Mouse (Mus musculus) forebrain, embryonic 14.5 days (tissue): ENCODE measurements around the gene Pla2g2f. TPM values are rescaled to one million over a fixed set of nuclear protein-coding genes. Genes with fewer than 3 reads are reported as not detected.

Source experiments
- ATAC-seq: fragments of 200-750 bp; cut with Nextera tagmentation; 2 replicates; pipeline ENCODE4 v1.8.0; 2017; ENCODE audit warnings: mild to moderate bottlenecking, moderate library complexity
- DNase-seq: peaks from one replicate; pipeline ENCODE4 v3.0.0-alpha.2; 2015; ENCODE audit warnings: low spot score
- H3K27ac ChIP-seq: fragments of 300-500 bp; sonication (generic); 2 replicates; pipeline ENCODE4 v1.5.1; 2014; ENCODE audit warnings: low read depth, mild to moderate bottlenecking, control low read depth, low read length, moderate library complexity
- H3K27me3 ChIP-seq: fragments of 300-500 bp; sonication (generic); replicated peaks from 2 replicates; pipeline ENCODE4 v1.6.1; 2014; ENCODE audit warnings: low read length, control low read depth, mixed read lengths; ENCODE audit not compliant: control insufficient read depth, insufficient read depth
- H3K36me3 ChIP-seq: fragments of 300-500 bp; sonication (generic); 2 replicates; pipeline ENCODE4 v1.6.1; 2014; ENCODE audit warnings: low read length, control low read depth; ENCODE audit not compliant: control insufficient read depth, insufficient read depth
- H3K4me1 ChIP-seq: fragments of 300-500 bp; sonication (generic); 2 replicates; pipeline ENCODE4 v1.6.1; 2014; ENCODE audit warnings: antibody characterized with exemption, low read length, control low read depth; ENCODE audit not compliant: control insufficient read depth, insufficient read depth
- H3K4me2 ChIP-seq: fragments of 300-500 bp; sonication (generic); 2 replicates; pipeline ENCODE4 v1.6.1; 2014; ENCODE audit warnings: mild to moderate bottlenecking, control low read depth, low read length
- H3K4me3 ChIP-seq: fragments of 300-500 bp; sonication (generic); 2 replicates; pipeline ENCODE4 v1.5.1; 2014; ENCODE audit warnings: low read depth, low read length, control low read depth
- H3K9ac ChIP-seq: fragments of 300-500 bp; sonication (generic); 2 replicates; pipeline ENCODE4 v1.6.1; 2014; ENCODE audit warnings: mild to moderate bottlenecking, low read length, control low read depth, moderate library complexity
- H3K9me3 ChIP-seq: fragments of 300-500 bp; sonication (generic); replicated peaks from 2 replicates; pipeline ENCODE4 v1.6.1; 2016; ENCODE audit warnings: low read length, control low read depth, mixed read lengths; ENCODE audit not compliant: control insufficient read depth
- WGBS: fragments of 180-500 bp; shearing (Covaris S2); extraction: QIAGEN DNeasy Blood & Tissue Kit; methylation state at CpG from one replicate; pipeline ENCODE4 v1.1.7; 2014; 5-methylcytosine and 5-hydroxymethylcytosine counted together
- polyA plus RNA-seq: library from polyadenylated mRNA; unstranded; fragments of >200 nt; fragmentation: Nextera tagmentation; extraction: Ambion mirVana; gene quantifications from 2 replicates; pipeline ENCODE4 v1.2.1, GENCODE M21; 2014

The Pla2g2f gene
- polyA plus RNA-seq, 1 experiment from 2014 or later: not detected

GRCm38 (mm10) chr4:138704169-138704568, 53.3 kb downstream of the Pla2g2f start:
- DNase-seq: no peak
- H3K9ac ChIP-seq: no peak overlapping the region
- 93% methylated on average over 4 of the region's 4 CpGs for WGBS

GRCm38 (mm10) chr4:138703591-138703990, 53.8 kb downstream of the Pla2g2f start:
- WGBS: 21% methylated on average over 7 of the region's 7 CpGs
- H3K36me3 ChIP-seq: no peaks in the 10 kb centered on the region
- H3K27me3 ChIP-seq: 0 out of 2 replicates have a peak, but pooled peaks cover 6% of the 10 kb centered on the region
- no peak overlapping the region for H3K9ac ChIP-seq
- H3K4me1 ChIP-seq: no peaks in the 10 kb centered on the region
- no peaks in the 10 kb centered on the region for H3K9me3 ChIP-seq
- H3K27ac ChIP-seq: no peak overlapping the region
- H3K4me2 ChIP-seq: no peak overlapping the region
- DNase-seq (no peak), ATAC-seq (no peak)
- H3K4me3 ChIP-seq: no peak overlapping the region

More at GRCm38 (mm10) chr4:138704169-138704568, 53.3 kb downstream of the Pla2g2f start:
- Histone ChIP-seq H3K27me3 (0 out of 2 replicates have a peak, but pooled peaks cover 6% of the 10 kb centered on the region), H3K4me1 (no peaks in the 10 kb centered on the region), H3K9me3 (no peaks in the 10 kb centered on the region), H3K27ac (no peak overlapping the region), H3K36me3 (no peaks in the 10 kb centered on the region), H3K4me3 (no peak overlapping the region), H3K4me2 (no peak overlapping the region)
- no peak for ATAC-seq

GRCm38 (mm10) chr4:138702528-138702927, 54.9 kb downstream of the Pla2g2f start:
- Histone ChIP-seq H3K4me3 (no peak overlapping the region), H3K27me3 (0 out of 2 replicates have a peak, but pooled peaks cover 6% of the 10 kb centered on the region), H3K9ac (no peak overlapping the region), H3K36me3 (no peaks in the 10 kb centered on the region), H3K4me1 (no peaks in the 10 kb centered on the region), H3K4me2 (no peak overlapping the region), H3K27ac (no peak overlapping the region), H3K9me3 (no peaks in the 10 kb centered on the region)
- ATAC-seq: no peak
- WGBS: 77% methylated on average over 8 of the region's 8 CpGs
- DNase-seq: no peak

- no peak overlapping the region for H3K27ac ChIP-seq
- H3K9me3 ChIP-seq: no peaks in the 10 kb centered on the region
- no peak overlapping the region for H3K4me3 ChIP-seq
- H3K4me2 ChIP-seq: no peak overlapping the region
- ATAC-seq: no peak
- 73% methylated on average over 2 of the region's 2 CpGs for WGBS
- DNase-seq: no peak
- H3K9ac ChIP-seq: no peak overlapping the region
- 0 out of 2 replicates have a peak, but pooled peaks cover 6% of the 10 kb centered on the region for H3K27me3 ChIP-seq
- H3K4me1 ChIP-seq: peaks cover 2% of the 10 kb centered on the region; the same call in 1 of the 2 replicates
- no peaks in the 10 kb centered on the region for H3K36me3 ChIP-seq
Measured at GRCm38 (mm10) chr4:138702031-138702430, 55.4 kb downstream of the Pla2g2f start.

GRCm38 (mm10) chr4:138701111-138701510, 56.3 kb downstream of the Pla2g2f start:
- no peak for DNase-seq
- no peak for ATAC-seq
- H3K4me1 ChIP-seq: peaks cover 10% of the 10 kb centered on the region
- no peaks in the 10 kb centered on the region for H3K9me3 ChIP-seq
- H3K36me3 ChIP-seq: no peaks in the 10 kb centered on the region
- H3K9ac ChIP-seq: no peak overlapping the region
- no peak overlapping the region for H3K27ac ChIP-seq
- no peak overlapping the region for H3K4me3 ChIP-seq
- 76% methylated on average over 8 of the region's 8 CpGs for WGBS
- no peak overlapping the region for H3K4me2 ChIP-seq
- 0 out of 2 replicates have a peak, but pooled peaks cover 6% of the 10 kb centered on the region for H3K27me3 ChIP-seq

Other genes with a start within 250 kb of the Pla2g2f start
- gene Vwa5b1, start 121.7 kb downstream of the Pla2g2f start, polyA plus RNA-seq: 0.30 and 1.6 TPM in 2 replicates
- 0.28 and 0.41 TPM in 2 replicates for gene Pla2g2c, start 32.8 kb downstream of the Pla2g2f start, polyA plus RNA-seq
- 3.3 and 3.4 TPM in 2 replicates for gene Ubxn10, start 20.5 kb downstream of the Pla2g2f start, polyA plus RNA-seq
- 0.17 and 0.24 TPM in 2 replicates for gene Pla2g2d, start 18.1 kb upstream of the Pla2g2f start, polyA plus RNA-seq
- gene Pla2g5, start 105.9 kb upstream of the Pla2g2f start, polyA plus RNA-seq: 0.67 and 1.0 TPM in 2 replicates
- gene Gm13030, start 116.3 kb upstream of the Pla2g2f start, polyA plus RNA-seq: not detected in 2 replicates
- not detected in 2 replicates for gene Pla2g2e, start 120.3 kb upstream of the Pla2g2f start, polyA plus RNA-seq
- gene Otud3, start 156.3 kb upstream of the Pla2g2f start, polyA plus RNA-seq: 2.3 and 2.4 TPM in 2 replicates
- gene Rnf186, start 209.5 kb upstream of the Pla2g2f start, polyA plus RNA-seq: not detected in 2 replicates
- 0.68 and 0.70 TPM in 2 replicates for gene Tmco4, start 215.3 kb upstream of the Pla2g2f start, polyA plus RNA-seq